ENCODE assay signal across 19 mouse cellular contexts in the genomic region with DNA sequence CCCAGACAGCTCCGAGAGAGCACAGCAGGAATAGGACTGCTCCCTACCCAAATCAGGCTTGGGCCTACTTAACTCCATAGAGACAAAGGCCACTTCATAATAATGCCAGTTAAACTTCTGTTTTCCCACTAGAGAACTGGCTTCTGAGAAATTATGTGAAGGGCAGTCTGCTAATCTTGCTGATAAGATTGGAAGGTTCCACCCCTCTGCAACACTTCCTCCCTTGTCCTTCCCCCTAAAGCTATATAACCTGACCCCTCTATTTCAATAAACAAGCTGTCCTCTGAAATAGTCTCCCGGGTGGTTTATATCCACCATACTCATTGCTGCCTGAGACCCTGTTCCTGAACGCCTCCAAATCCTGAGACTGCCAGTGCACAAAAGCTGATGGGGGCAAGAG.
"Had no signal": no experiment of that assay in that cellular context is flagged by ENCODE, and none has a peak within 500 bp of the region (broad histone marks: within the 10 kb centered on the region; RNA-seq: fewer than 3 reads in every experiment).

No protein-coding gene starts in this region.

- H3K4me1 ChIP-seq: midbrain, embryonic 10.5 days; midbrain, embryonic 12.5 days; neural tube, embryonic 13.5 days; neural tube, embryonic 15.5 days; stomach, embryonic 15.5 days had no signal

- ATAC-seq: midbrain, embryonic 16.5 days had no signal

- H3K9ac ChIP-seq: lung, embryonic 14.5 days; midbrain, embryonic 12.5 days; neural tube, embryonic 13.5 days; neural tube, embryonic 15.5 days; stomach, embryonic 15.5 days had no signal

- H3K9me3 ChIP-seq: midbrain, embryonic 10.5 days; midbrain, embryonic 12.5 days; neural tube, embryonic 13.5 days; neural tube, embryonic 15.5 days; stomach, embryonic 15.5 days had no signal

- H3K4me3 ChIP-seq: midbrain, embryonic 10.5 days; midbrain, embryonic 12.5 days; myocyte; neural tube, embryonic 13.5 days; neural tube, embryonic 15.5 days; stomach, embryonic 15.5 days had no signal

- DNase-seq: lung, embryonic 14.5 days; lung, postnatal 10 days; lung, postnatal 4 days; midbrain, embryonic 14.5 days; retina, postnatal 1 day; right cerebral cortex, adult 18-20 months; right cerebral cortex, postnatal 25 days; right cerebral cortex, postnatal 4 days; thymus, adult 2 months; thymus, postnatal 25 days; thymus, postnatal 4 days had no signal

- H3K27me3 ChIP-seq: midbrain, embryonic 12.5 days; neural tube, embryonic 13.5 days; neural tube, embryonic 15.5 days; stomach, embryonic 15.5 days had no signal

- H3K27ac ChIP-seq: midbrain, embryonic 10.5 days; midbrain, embryonic 12.5 days; neural tube, embryonic 13.5 days; neural tube, embryonic 15.5 days; stomach, embryonic 15.5 days; stomach, postnatal 0 days had no signal

- H3K36me3 ChIP-seq: midbrain, embryonic 10.5 days; midbrain, embryonic 12.5 days; neural tube, embryonic 13.5 days; neural tube, embryonic 15.5 days; stomach, embryonic 15.5 days had no signal

- H3K4me2 ChIP-seq: lung, embryonic 14.5 days; midbrain, embryonic 12.5 days; neural tube, embryonic 13.5 days; neural tube, embryonic 15.5 days; stomach, embryonic 15.5 days had no signal
